Mouse (Mus musculus) kidney, adult 2 months (tissue): ENCODE data around the gene Erich3.

Experiments
- CTCF ChIP-seq: fragments of 200-500 bp; conservative IDR thresholded peaks from 2 replicates; pipeline ENCODE4 v1.5.1; 2011; ENCODE audit warnings: low read depth, mild to moderate bottlenecking, control low read depth, low read length, moderate library complexity, mixed read lengths; ENCODE audit not compliant: insufficient read depth, insufficient read length
- POLR2A ChIP-seq: fragments of 200-500 bp; IDR thresholded peaks from one replicate; pipeline ENCODE4 v1.6.1; 2011; ENCODE audit warnings: low read depth, low read length, control low read depth

- no peak for TF ChIP-seq CTCF
- no peak for TF ChIP-seq POLR2A
These were observed 20.0 kb downstream of the Erich3 start for GRCm38 (mm10) chr3:154683667-154684066.
